Mouse (Mus musculus) liver, embryonic 16.5 days (tissue): ENCODE measurements around the gene Znrd1as. TPM values are rescaled to one million over a fixed set of nuclear protein-coding genes. Genes with fewer than 3 reads are reported as not detected.

ENCODE experiments used
- ATAC-seq: fragments of 200-750 bp; cut with Nextera tagmentation; 2 replicates; pipeline ENCODE4 v1.8.0; 2017; ENCODE audit warnings: low read depth, mild to moderate bottlenecking, moderate number of reproducible peaks, moderate library complexity
- H3K27ac ChIP-seq: fragments of 300-500 bp; sonication (generic); 2 replicates; pipeline ENCODE4 v1.5.1; 2014; ENCODE audit warnings: mild to moderate bottlenecking, low read length
- H3K27me3 ChIP-seq: fragments of 300-500 bp; sonication (generic); 2 replicates; pipeline ENCODE4 v1.6.1; 2014; ENCODE audit warnings: low read depth, low read length, mixed read lengths; ENCODE audit not compliant: control insufficient read depth, insufficient read depth
- H3K36me3 ChIP-seq: fragments of 300-500 bp; sonication (generic); 2 replicates; pipeline ENCODE4 v1.6.1; 2014; ENCODE audit warnings: mild to moderate bottlenecking; ENCODE audit not compliant: control insufficient read depth, insufficient read depth
- H3K4me1 ChIP-seq: fragments of 300-500 bp; sonication (generic); 2 replicates; pipeline ENCODE4 v1.6.1; 2014; ENCODE audit warnings: low read depth, low read length, mixed read lengths; ENCODE audit not compliant: control insufficient read depth
- H3K4me2 ChIP-seq: fragments of 300-500 bp; sonication (generic); 2 replicates; pipeline ENCODE4 v1.6.1; 2014; ENCODE audit warnings: low read depth, low read length, mixed read lengths
- H3K4me3 ChIP-seq: fragments of 300-500 bp; sonication (generic); 2 replicates; pipeline ENCODE4 v1.5.1; 2014; ENCODE audit warnings: low read depth, mild to moderate bottlenecking, low read length
- H3K9ac ChIP-seq: fragments of 300-500 bp; sonication (generic); 2 replicates; pipeline ENCODE4 v1.6.1; 2014; ENCODE audit warnings: low read depth, low read length
- H3K9me3 ChIP-seq: fragments of 300-500 bp; sonication (generic); replicated peaks from 2 replicates; pipeline ENCODE4 v1.6.1; 2016; ENCODE audit warnings: low read length; ENCODE audit not compliant: control insufficient read depth
- WGBS: fragments of 180-500 bp; shearing (Covaris S2); extraction: QIAGEN DNeasy Blood & Tissue Kit; methylation state at CpG from one replicate; pipeline ENCODE4 v1.1.7; 2014; ENCODE audit not compliant: insufficient replicate concordance; 5-methylcytosine and 5-hydroxymethylcytosine counted together
- polyA plus RNA-seq: library from polyadenylated mRNA; unstranded; fragments of >200 nt; fragmentation: Nextera tagmentation; extraction: Ambion mirVana; gene quantifications from 2 replicates; pipeline ENCODE4 v1.2.1, GENCODE M21; 2015

Znrd1as gene
- polyA plus RNA-seq, 1 experiment from 2014 or later, result 3.0 TPM

- no peaks in the 10 kb centered on the region for H3K9me3 ChIP-seq
- H3K4me3 ChIP-seq, result no peak overlapping the region
- no peak overlapping the region for H3K4me2 ChIP-seq
- H3K27ac ChIP-seq, result no peak overlapping the region
- 21% methylated on average over 1 of the region's 1 CpGs for WGBS
- H3K27me3 ChIP-seq, result no peaks in the 10 kb centered on the region
- ATAC-seq, result no peak
- H3K9ac ChIP-seq, result no peak overlapping the region
- no peaks in the 10 kb centered on the region for H3K36me3 ChIP-seq
- no peaks in the 10 kb centered on the region for H3K4me1 ChIP-seq
These were observed 8.5 kb downstream of the Znrd1as start for GRCm38 (mm10) chr17:36966875-36967274.

- Histone ChIP-seq H3K27me3 (no peaks in the 10 kb centered on the region), H3K9ac (no peak overlapping the region), H3K27ac (no peak overlapping the region), H3K4me2 (no peak overlapping the region), H3K9me3 (no peaks in the 10 kb centered on the region), H3K4me1 (no peaks in the 10 kb centered on the region), H3K36me3 (no peaks in the 10 kb centered on the region), H3K4me3 (no peak overlapping the region)
- WGBS, result 66% methylated on average over 14 of the region's 14 CpGs
- ATAC-seq, result peak; percentile 80
These were observed 12.0 kb downstream of the Znrd1as start for GRCm38 (mm10) chr17:36970316-36970890.

- Histone ChIP-seq H3K27ac (no peak overlapping the region), H3K9me3 (no peaks in the 10 kb centered on the region), H3K36me3 (no peaks in the 10 kb centered on the region), H3K27me3 (no peaks in the 10 kb centered on the region), H3K4me2 (no peak overlapping the region), H3K9ac (no peak overlapping the region), H3K4me1 (no peaks in the 10 kb centered on the region), H3K4me3 (no peak overlapping the region)
- 66% methylated on average over 6 of the region's 6 CpGs for WGBS
- no peak for ATAC-seq
These were observed 12.9 kb downstream of the Znrd1as start for GRCm38 (mm10) chr17:36971172-36971850.

GRCm38 (mm10) chr17:36972791-36973190 is 14.4 kb downstream of the Znrd1as start:
- Histone ChIP-seq H3K4me1 (no peaks in the 10 kb centered on the region), H3K9me3 (no peaks in the 10 kb centered on the region), H3K4me3 (no peak overlapping the region), H3K27me3 (no peaks in the 10 kb centered on the region), H3K4me2 (no peak overlapping the region), H3K27ac (no peak overlapping the region), H3K36me3 (no peaks in the 10 kb centered on the region), H3K9ac (no peak overlapping the region)
- ATAC-seq, result no peak
- 31% methylated on average over 3 of the region's 3 CpGs for WGBS

- H3K27ac ChIP-seq, result no peak overlapping the region
- 55% methylated on average over 8 of the region's 8 CpGs for whole genome bisulfite sequencing
- no peaks in the 10 kb centered on the region for H3K27me3 ChIP-seq
These were observed 14.9 kb downstream of the Znrd1as start for GRCm38 (mm10) chr17:36973271-36973787.

GRCm38 (mm10) chr17:36981221-36981813 is 22.9 kb downstream of the Znrd1as start, which contains the start of gene 2410137M14Rik:
Gene 2410137M14Rik (minus strand): TSS chr17:36981237.
- no peak within 1 kb of the TSS for H3K27ac ChIP-seq
- ATAC-seq, result no peak
- no peaks in the 10 kb centered on the region for H3K9me3 ChIP-seq
- 6% methylated on average over 18 of the region's 18 CpGs for WGBS
- no peak within 1 kb of the TSS for H3K9ac ChIP-seq
- 0 out of 2 replicates have a peak within 1 kb of the TSS, but pooled peaks have one; percentile 8 for H3K4me2 ChIP-seq
- peaks cover 5% of the 10 kb centered on the region; the same call in 1 of the 2 replicates for H3K27me3 ChIP-seq
- no peaks in the 10 kb centered on the region for H3K36me3 ChIP-seq
- H3K4me3 ChIP-seq, result no peak within 1 kb of the TSS
- no peaks in the 10 kb centered on the region for H3K4me1 ChIP-seq

More at GRCm38 (mm10) chr17:36973271-36973787, 14.9 kb downstream of the Znrd1as start:
- no peak for ATAC-seq
- Histone ChIP-seq H3K4me1 (no peaks in the 10 kb centered on the region), H3K4me3 (no peak overlapping the region), H3K9ac (no peak overlapping the region), H3K4me2 (no peak overlapping the region), H3K9me3 (no peaks in the 10 kb centered on the region), H3K36me3 (no peaks in the 10 kb centered on the region)

- no peak overlapping the region for H3K9ac ChIP-seq
- no peak for ATAC-seq
- H3K4me1 ChIP-seq, result no peaks in the 10 kb centered on the region
- H3K27me3 ChIP-seq, result peaks cover 5% of the 10 kb centered on the region; the same call in 1 of the 2 replicates
- no peak overlapping the region for H3K27ac ChIP-seq
- no peak overlapping the region for H3K4me3 ChIP-seq
- H3K4me2 ChIP-seq, result 0 out of 2 replicates have a peak overlapping the region, but pooled peaks have one; percentile 8
- H3K9me3 ChIP-seq, result no peaks in the 10 kb centered on the region
- H3K36me3 ChIP-seq, result no peaks in the 10 kb centered on the region
- 13% methylated on average over 4 of the region's 4 CpGs for WGBS
These were observed 23.5 kb downstream of the Znrd1as start for GRCm38 (mm10) chr17:36981845-36982244.

- Histone ChIP-seq H3K9me3 (no peaks in the 10 kb centered on the region), H3K4me3 (no peak overlapping the region), H3K4me2 (no peak overlapping the region), H3K9ac (no peak overlapping the region), H3K27ac (no peak overlapping the region), H3K36me3 (no peaks in the 10 kb centered on the region), H3K27me3 (peaks cover 8% of the 10 kb centered on the region), H3K4me1 (no peaks in the 10 kb centered on the region)
- 31% methylated on average over 5 of the region's 5 CpGs for whole genome bisulfite sequencing
- ATAC-seq, result no peak
These were observed 24.1 kb downstream of the Znrd1as start for GRCm38 (mm10) chr17:36982253-36983155.
